Mouse (Mus musculus) midbrain, embryonic 13.5 days (tissue): ENCODE results near the gene Tnfsf14. TPM values are rescaled to one million over a fixed set of nuclear protein-coding genes. Genes with fewer than 3 reads are reported as not detected.
A peak's percentile ranks its signal among the peaks of the same experiment; 100 is the strongest.

Source experiments
- ATAC-seq: fragments of 200-750 bp; cut with Nextera tagmentation; 2 replicates; pipeline ENCODE4 v1.8.0; 2017; ENCODE audit warnings: mild to moderate bottlenecking, moderate TSS enrichment, moderate library complexity
- H3K27ac ChIP-seq: fragments of 300-500 bp; sonication (generic); 2 replicates; pipeline ENCODE4 v1.5.1; 2015; ENCODE audit warnings: inconsistent platforms, mild to moderate bottlenecking, moderate library complexity
- H3K27me3 ChIP-seq: fragments of 300-500 bp; sonication (generic); 2 replicates; pipeline ENCODE4 v1.6.1; 2015; ENCODE audit warnings: mild to moderate bottlenecking, inconsistent platforms
- H3K36me3 ChIP-seq: fragments of 300-500 bp; sonication (generic); 2 replicates; pipeline ENCODE4 v1.6.1; 2015; ENCODE audit warnings: mild to moderate bottlenecking, inconsistent platforms
- H3K4me1 ChIP-seq: fragments of 300-500 bp; sonication (generic); replicated peaks from 2 replicates; pipeline ENCODE4 v1.6.1; 2015; ENCODE audit warnings: inconsistent platforms
- H3K4me2 ChIP-seq: fragments of 300-500 bp; sonication (generic); replicated peaks from 2 replicates; pipeline ENCODE4 v1.6.1; 2015; ENCODE audit warnings: moderate library complexity, mild to moderate bottlenecking, inconsistent platforms
- H3K4me3 ChIP-seq: fragments of 300-500 bp; sonication (generic); replicated peaks from 2 replicates; pipeline ENCODE4 v1.5.1; 2015; ENCODE audit warnings: mild to moderate bottlenecking, inconsistent platforms
- H3K9ac ChIP-seq: fragments of 300-500 bp; sonication (generic); replicated peaks from 2 replicates; pipeline ENCODE4 v1.6.1; 2015; ENCODE audit warnings: mild to moderate bottlenecking, inconsistent platforms
- H3K9me3 ChIP-seq: fragments of 300-500 bp; sonication (generic); 2 replicates; pipeline ENCODE4 v1.6.1; 2016; ENCODE audit warnings: mild to moderate bottlenecking, inconsistent platforms
- WGBS: fragments of 180-500 bp; shearing (Covaris S2); methylation state at CpG from one replicate; pipeline ENCODE4 v1.1.7; 2015; 5-methylcytosine and 5-hydroxymethylcytosine counted together
- polyA plus RNA-seq: library from polyadenylated mRNA; unstranded; fragments of >200 nt; fragmentation: Nextera tagmentation; extraction: Ambion mirVana; gene quantifications from 2 replicates; pipeline ENCODE4 v1.2.1, GENCODE M21; 2015

Gene Tnfsf14
- polyA plus RNA-seq, 1 experiment from 2014 or later = not detected

DNA sequence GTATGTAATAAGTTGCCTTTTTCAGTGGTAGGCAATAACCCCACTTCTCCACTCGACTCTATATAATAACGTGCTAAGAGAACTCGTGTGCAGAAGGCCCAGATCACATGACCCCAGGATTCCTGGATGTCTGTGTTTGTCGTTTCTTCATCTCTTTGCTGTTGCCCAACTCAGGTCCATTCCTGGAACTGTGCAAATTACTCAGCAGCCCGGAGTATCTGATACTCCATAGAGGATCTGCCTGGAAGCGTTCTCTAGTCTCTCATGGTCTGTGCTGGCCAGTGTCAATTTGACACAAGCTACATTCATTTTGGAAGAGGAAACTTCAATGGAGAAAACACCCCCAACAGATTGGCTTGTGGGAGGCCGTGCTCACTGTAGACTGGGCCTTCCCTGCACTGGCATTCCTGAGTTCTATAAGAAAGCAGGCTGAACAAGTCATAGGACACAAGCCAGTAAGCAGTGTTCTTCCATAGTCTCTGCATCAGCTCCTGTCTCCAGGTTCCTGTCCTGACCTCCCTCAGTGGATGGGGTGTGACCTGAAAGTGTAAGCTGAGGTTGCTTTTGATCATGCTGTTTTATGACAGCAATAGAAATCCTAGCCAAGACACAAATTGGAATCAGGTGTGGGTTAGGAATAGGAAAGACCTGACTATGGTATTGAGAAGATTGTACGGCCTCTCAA lies 1.5 kb upstream of the Tnfsf14 start:
- H3K4me1 ChIP-seq = no peaks in the 10 kb centered on the region
- WGBS = 86% methylated on average over 8 of the region's 8 CpGs
- ATAC-seq = no peak

GRCm38 (mm10) chr17:57194771-57195170 lies 794 bp upstream of the Tnfsf14 start:
- Histone ChIP-seq H3K4me1 (no peaks in the 10 kb centered on the region), H3K9me3 (no peaks in the 10 kb centered on the region), H3K4me2 (no peak overlapping the region), H3K27ac (no peak overlapping the region), H3K4me3 (no peak overlapping the region), H3K36me3 (no peaks in the 10 kb centered on the region), H3K27me3 (no peaks in the 10 kb centered on the region), H3K9ac (no peak overlapping the region)
- 80% methylated on average over 3 of the region's 3 CpGs for WGBS
- ATAC-seq = no peak

More for the DNA sequence above, 1.5 kb upstream of the Tnfsf14 start:
- no peaks in the 10 kb centered on the region for H3K27me3 ChIP-seq
- no peak overlapping the region for H3K4me2 ChIP-seq
- H3K9ac ChIP-seq = no peak overlapping the region
- no peaks in the 10 kb centered on the region for H3K36me3 ChIP-seq
- no peak overlapping the region for H3K4me3 ChIP-seq
- no peaks in the 10 kb centered on the region for H3K9me3 ChIP-seq
- no peak overlapping the region for H3K27ac ChIP-seq

- 92% methylated on average over 12 of the region's 12 CpGs for WGBS
- H3K4me1 ChIP-seq = no peaks in the 10 kb centered on the region
Observed at GRCm38 (mm10) chr17:57188510-57189192, 5.3 kb downstream of the Tnfsf14 start.

DNA sequence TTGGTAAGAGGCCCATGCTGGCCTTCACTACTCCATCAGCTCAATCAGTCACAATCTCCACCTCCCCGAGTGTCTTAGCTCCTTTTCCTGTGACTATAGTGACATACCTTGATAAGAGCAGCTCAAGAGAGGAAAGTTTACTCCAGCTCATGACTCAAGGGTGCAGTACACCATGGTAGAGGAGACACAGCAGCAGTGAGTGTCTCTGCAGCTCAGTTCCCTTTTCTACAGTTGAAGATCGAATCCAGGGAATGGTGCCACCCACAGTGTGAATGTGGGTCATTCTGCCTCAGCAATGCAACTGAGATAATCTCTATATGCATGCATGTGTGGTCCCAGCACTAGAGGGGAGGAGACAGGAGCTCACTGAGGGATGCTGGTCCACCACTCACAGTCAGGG lies 8.3 kb downstream of the Tnfsf14 start:
- Histone ChIP-seq H3K4me3 (no peak overlapping the region), H3K36me3 (no peaks in the 10 kb centered on the region), H3K4me1 (no peaks in the 10 kb centered on the region), H3K27me3 (no peaks in the 10 kb centered on the region), H3K9me3 (no peaks in the 10 kb centered on the region), H3K4me2 (no peak overlapping the region), H3K27ac (no peak overlapping the region), H3K9ac (no peak overlapping the region)
- no peak for ATAC-seq
- 75% methylated on average over 2 of the region's 2 CpGs for WGBS

More at GRCm38 (mm10) chr17:57188510-57189192, 5.3 kb downstream of the Tnfsf14 start:
- Histone ChIP-seq H3K27ac (no peak overlapping the region), H3K4me2 (no peak overlapping the region), H3K36me3 (no peaks in the 10 kb centered on the region), H3K9ac (no peak overlapping the region), H3K4me3 (no peak overlapping the region), H3K27me3 (no peaks in the 10 kb centered on the region), H3K9me3 (no peaks in the 10 kb centered on the region)
- no peak for ATAC-seq

DNA sequence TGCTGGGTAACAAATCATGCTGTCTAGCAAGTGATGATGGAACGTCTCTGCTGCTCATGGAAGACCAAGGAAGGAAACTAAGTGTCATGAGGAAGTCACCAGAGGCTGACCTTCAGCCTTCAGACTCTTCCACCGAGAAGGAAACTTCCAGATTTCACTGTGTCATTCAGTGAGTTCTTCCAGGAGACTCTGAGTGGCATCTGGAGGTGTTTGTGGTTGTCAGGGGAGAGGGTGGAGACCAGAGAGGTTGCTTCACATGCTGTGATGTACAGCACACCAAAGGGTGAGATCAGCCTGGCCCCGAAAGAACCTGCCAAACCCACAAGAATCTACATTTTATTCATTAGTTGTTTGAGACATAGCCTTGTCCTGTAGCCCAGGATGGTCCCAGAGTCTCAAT lies 11.1 kb downstream of the Tnfsf14 start:
- Histone ChIP-seq H3K27me3 (no peaks in the 10 kb centered on the region), H3K4me2 (no peak overlapping the region), H3K4me1 (no peaks in the 10 kb centered on the region), H3K9me3 (no peaks in the 10 kb centered on the region), H3K4me3 (no peak overlapping the region), H3K9ac (no peak overlapping the region), H3K27ac (no peak overlapping the region), H3K36me3 (no peaks in the 10 kb centered on the region)
- WGBS = 80% methylated on average over 3 of the region's 3 CpGs
- no peak for ATAC-seq

DNA sequence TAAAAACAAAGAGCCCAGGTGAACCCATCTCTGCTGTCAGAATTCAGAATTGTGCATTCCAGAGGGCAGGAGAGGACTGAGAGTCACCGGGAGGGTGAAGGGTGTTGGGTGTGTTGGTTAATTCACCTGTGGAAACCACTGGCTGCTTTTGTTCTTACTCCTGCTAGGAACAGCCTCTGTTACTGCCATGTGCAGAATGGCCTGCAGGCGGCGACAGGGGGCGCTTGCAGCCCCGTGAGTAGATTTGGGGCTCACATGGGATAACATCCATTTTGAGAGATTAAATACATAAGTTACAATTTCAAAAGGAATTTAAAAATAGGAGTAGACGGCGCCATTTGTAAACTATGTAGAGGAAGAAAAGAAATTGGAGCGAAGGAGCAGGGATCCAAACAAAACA lies 13.6 kb downstream of the Tnfsf14 start:
- H3K9ac ChIP-seq = no peak overlapping the region
- H3K9me3 ChIP-seq = no peaks in the 10 kb centered on the region
- H3K4me1 ChIP-seq = no peaks in the 10 kb centered on the region
- ATAC-seq = no peak
- H3K36me3 ChIP-seq = no peaks in the 10 kb centered on the region
- H3K4me2 ChIP-seq = no peak overlapping the region
- H3K27me3 ChIP-seq = no peaks in the 10 kb centered on the region
- 31% methylated on average over 8 of the region's 8 CpGs for WGBS
- H3K27ac ChIP-seq = no peak overlapping the region
- no peak overlapping the region for H3K4me3 ChIP-seq

DNA sequence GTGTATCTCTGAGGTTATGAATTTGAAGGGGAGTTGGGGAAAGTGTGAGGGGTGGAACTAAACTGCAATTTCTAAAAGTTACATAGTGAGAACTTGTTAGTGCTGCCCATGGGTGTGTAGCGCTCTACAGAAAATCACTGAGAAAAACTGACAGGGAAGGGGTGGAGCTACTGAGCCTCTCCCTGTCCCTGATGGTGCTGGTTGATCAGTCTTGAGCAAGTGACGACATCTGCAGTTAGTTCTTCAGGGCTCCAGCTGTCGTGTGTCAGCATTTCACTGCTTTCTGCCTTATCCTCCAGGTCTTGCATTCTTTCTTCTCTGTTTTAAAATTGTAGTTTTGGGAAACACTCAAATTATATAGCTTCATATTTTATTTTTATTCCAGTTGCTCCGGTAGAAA lies 20.6 kb downstream of the Tnfsf14 start:
- Histone ChIP-seq H3K36me3 (no peaks in the 10 kb centered on the region), H3K27ac (no peak overlapping the region), H3K4me2 (no peak overlapping the region), H3K9ac (no peak overlapping the region), H3K4me3 (no peak overlapping the region), H3K27me3 (no peaks in the 10 kb centered on the region), H3K4me1 (no peaks in the 10 kb centered on the region), H3K9me3 (no peaks in the 10 kb centered on the region)
- WGBS = 70% methylated on average over 4 of the region's 4 CpGs
- no peak for ATAC-seq

DNA sequence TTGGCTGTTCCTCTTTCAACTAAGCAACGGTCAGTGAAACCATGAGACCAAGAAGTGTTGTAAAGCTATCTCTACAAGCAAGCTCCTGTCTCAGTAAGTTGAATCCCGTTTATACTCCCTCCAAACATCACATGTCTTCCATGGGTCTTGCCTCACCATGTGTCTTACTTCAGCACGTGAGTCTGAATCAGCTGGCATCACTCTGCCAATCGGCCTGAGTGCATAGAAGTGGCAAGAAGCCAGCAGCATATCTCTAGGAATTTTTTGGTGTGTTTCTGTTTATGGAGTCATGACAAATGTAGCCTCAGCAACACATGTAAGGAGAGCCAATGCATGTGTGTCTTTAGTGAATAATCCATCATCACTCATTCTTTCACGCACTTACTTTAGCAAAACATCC lies 21.6 kb downstream of the Tnfsf14 start:
- Histone ChIP-seq H3K27me3 (no peaks in the 10 kb centered on the region), H3K27ac (no peak overlapping the region), H3K36me3 (no peaks in the 10 kb centered on the region), H3K4me2 (no peak overlapping the region), H3K4me3 (no peak overlapping the region), H3K4me1 (no peaks in the 10 kb centered on the region), H3K9me3 (no peaks in the 10 kb centered on the region), H3K9ac (no peak overlapping the region)
- 83% methylated on average over 5 of the region's 5 CpGs for WGBS
- no peak for ATAC-seq

DNA sequence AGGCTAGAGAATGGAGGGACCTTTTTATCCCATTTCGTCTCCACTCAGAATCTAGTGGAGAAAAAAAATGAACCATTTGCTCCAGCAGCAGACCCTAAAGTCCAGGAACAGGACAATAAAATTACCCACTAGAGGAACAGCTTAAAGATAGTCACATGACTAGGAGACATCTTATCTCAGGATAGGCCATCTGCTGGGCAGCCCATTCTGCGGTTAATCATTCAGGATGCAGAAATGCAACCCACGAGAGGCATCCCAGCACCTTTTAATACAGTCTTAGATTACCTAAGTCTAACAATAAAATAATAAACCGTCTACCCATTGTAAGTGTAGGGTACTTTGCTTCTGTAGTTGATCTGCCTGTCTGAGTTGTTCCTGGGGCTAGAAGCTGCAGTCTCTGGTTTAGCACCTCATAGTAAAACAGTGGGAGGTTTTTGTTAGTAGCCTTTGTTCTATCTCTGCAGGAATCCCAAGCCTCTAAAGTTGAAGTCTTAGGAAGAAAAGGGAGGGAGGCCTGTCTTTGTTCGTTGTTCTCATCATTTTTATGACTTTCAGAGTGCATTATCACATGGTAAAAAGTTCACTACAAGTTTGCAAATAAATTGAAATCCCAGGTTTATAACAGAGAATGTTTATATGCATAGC lies 23.2 kb downstream of the Tnfsf14 start:
- H3K4me1 ChIP-seq = no peaks in the 10 kb centered on the region
- ATAC-seq = no peak
- no peaks in the 10 kb centered on the region for H3K9me3 ChIP-seq
- WGBS = 59% methylated on average over 5 of the region's 5 CpGs
- no peak overlapping the region for H3K27ac ChIP-seq
- H3K9ac ChIP-seq = no peak overlapping the region
- no peak overlapping the region for H3K4me3 ChIP-seq
- H3K4me2 ChIP-seq = no peak overlapping the region
- no peaks in the 10 kb centered on the region for H3K36me3 ChIP-seq
- H3K27me3 ChIP-seq = 0 out of 2 replicates have a peak, but pooled peaks cover 3% of the 10 kb centered on the region

- Histone ChIP-seq H3K4me3 (no peak overlapping the region), H3K4me1 (no peaks in the 10 kb centered on the region), H3K27me3 (0 out of 2 replicates have a peak, but pooled peaks cover 3% of the 10 kb centered on the region), H3K36me3 (no peaks in the 10 kb centered on the region), H3K4me2 (no peak overlapping the region; the same call in 1 of the 2 replicates), H3K9me3 (no peaks in the 10 kb centered on the region), H3K9ac (no peak overlapping the region), H3K27ac (no peak overlapping the region)
- ATAC-seq = peak; percentile 88
- WGBS = 10% methylated on average over 11 of the region's 11 CpGs
Observed at GRCm38 (mm10) chr17:57166800-57167791, 26.9 kb downstream of the Tnfsf14 start.

- peaks cover 8% of the 10 kb centered on the region for H3K4me1 ChIP-seq
- H3K4me2 ChIP-seq = no peak overlapping the region
- H3K4me3 ChIP-seq = no peak overlapping the region
- H3K27me3 ChIP-seq = peaks cover 20% of the 10 kb centered on the region
- H3K36me3 ChIP-seq = no peaks in the 10 kb centered on the region
- ATAC-seq = no peak
- no peak overlapping the region for H3K9ac ChIP-seq
- no peaks in the 10 kb centered on the region for H3K9me3 ChIP-seq
- whole genome bisulfite sequencing = 86% methylated on average over 4 of the region's 4 CpGs
- no peak overlapping the region for H3K27ac ChIP-seq
Observed at GRCm38 (mm10) chr17:57153787-57154186, 40.2 kb downstream of the Tnfsf14 start.
